Mouse (Mus musculus) MEL (cell line): Measurements from ENCODE around the gene Zfp318. TPM values are rescaled to one million over a fixed set of nuclear protein-coding genes. Genes with fewer than 3 reads are reported as not detected.

Experiments
- DNase-seq: peaks from one replicate; pipeline ENCODE4 v3.0.0; 2011; ENCODE audit warnings: low read depth, low spot score
- H3K27ac ChIP-seq: 2 replicates; pipeline ENCODE4 v1.5.1; 2012; ENCODE audit warnings: low read depth, mild to moderate bottlenecking, control low read depth, low read length, moderate library complexity; ENCODE audit not compliant: control insufficient read depth
- H3K27me3 ChIP-seq, 2 experiments: fragments of 150-350 bp in 1 of 2; sonication (generic) in 1 of 2; 2 replicates each; pipeline ENCODE4 v1.6.1; 2012; ENCODE audit warnings: low read length in 2 of 2, mild to moderate bottlenecking in 2 of 2, improper control_type of control experiment in 1 of 2, moderate library complexity in 1 of 2; ENCODE audit not compliant: insufficient read depth in 2 of 2, control insufficient read depth in 1 of 2
- H3K36me3 ChIP-seq, 2 experiments: 2 replicates each; pipeline ENCODE4 v1.6.1; 2012 to 2014; ENCODE audit warnings: low read length in 2 of 2, improper control_type of control experiment in 1 of 2, inconsistent platforms in 1 of 2, mild to moderate bottlenecking in 1 of 2; ENCODE audit not compliant: insufficient read depth in 2 of 2, control insufficient read depth in 1 of 2
- H3K4me1 ChIP-seq, 2 experiments: fragments of 150-350 bp in 1 of 2; sonication (generic) in 1 of 2; 2 replicates each; pipeline ENCODE4 v1.6.1; 2012; ENCODE audit warnings: low read length in 2 of 2, improper control_type of control experiment in 1 of 2, mild to moderate bottlenecking in 1 of 2; ENCODE audit not compliant: insufficient read depth in 2 of 2, control insufficient read depth in 1 of 2
- H3K4me3 ChIP-seq, 2 experiments: fragments of 150-350 bp in 1 of 2; sonication (generic) in 1 of 2; 2 replicates each; pipeline ENCODE4 v1.5.1; 2012; ENCODE audit warnings: low read depth in 2 of 2, low read length in 2 of 2, mild to moderate bottlenecking in 2 of 2, moderate library complexity in 2 of 2, control low read depth in 1 of 2, improper control_type of control experiment in 1 of 2; ENCODE audit not compliant: control insufficient read depth in 1 of 2, insufficient read depth in 1 of 2
- H3K79me2 ChIP-seq: 2 replicates; pipeline ENCODE4 v1.6.1; 2012; ENCODE audit warnings: mild to moderate bottlenecking, low read length, moderate library complexity; ENCODE audit not compliant: control insufficient read depth, poor library complexity, insufficient read depth
- H3K9ac ChIP-seq: 2 replicates; pipeline ENCODE4 v1.6.1; 2012; ENCODE audit warnings: low read depth, mild to moderate bottlenecking, control low read depth, low read length, moderate library complexity; ENCODE audit not compliant: control insufficient read depth, poor library complexity, severe bottlenecking
- H3K9me3 ChIP-seq: fragments of 150-350 bp; sonication (generic); replicated peaks from 2 replicates; pipeline ENCODE4 v1.6.1; 2012; ENCODE audit warnings: mild to moderate bottlenecking, low read length, improper control_type of control experiment, moderate library complexity; ENCODE audit not compliant: insufficient read depth
- E2F4 ChIP-seq: IDR thresholded peaks from 2 replicates; pipeline ENCODE4 v1.6.1; 2011; ENCODE audit warnings: low read depth, low read length, improper control_type of control experiment, borderline replicate concordance
- EP300 ChIP-seq, 2 experiments: IDR thresholded peaks; 2 replicates each; pipeline ENCODE4 v1.6.1; 2011; ENCODE audit warnings: improper control_type of control experiment in 2 of 2, low read length in 2 of 2, low read depth in 1 of 2, mild to moderate bottlenecking in 1 of 2
- GATA1 ChIP-seq: IDR thresholded peaks from 2 replicates; pipeline ENCODE4 v1.6.1; 2011; ENCODE audit warnings: low read depth, low read length, improper control_type of control experiment
- JUND ChIP-seq: IDR thresholded peaks from 2 replicates; pipeline ENCODE4 v1.6.1; 2011; ENCODE audit warnings: low read depth, mild to moderate bottlenecking, improper control_type of control experiment, low read length
- KAT2A ChIP-seq: conservative IDR thresholded peaks from 2 replicates; pipeline ENCODE4 v1.6.1; 2012; ENCODE audit warnings: low read depth, low read length, improper control_type of control experiment, inconsistent platforms
- MAFK ChIP-seq: IDR thresholded peaks from 2 replicates; pipeline ENCODE4 v1.6.1; 2011; ENCODE audit warnings: low read depth, mild to moderate bottlenecking, low read length, improper control_type of control experiment, borderline replicate concordance
- MEF2A ChIP-seq: IDR thresholded peaks from 2 replicates; pipeline ENCODE4 v1.6.1; 2014; ENCODE audit warnings: low read depth, mild to moderate bottlenecking, inconsistent platforms, low read length, improper control_type of control experiment; ENCODE audit not compliant: poor library complexity, insufficient replicate concordance, severe bottlenecking; ENCODE audit errors: extremely low read depth
- MYB ChIP-seq: IDR thresholded peaks from 2 replicates; pipeline ENCODE4 v1.6.1; 2011; ENCODE audit warnings: mild to moderate bottlenecking, low read depth, low read length, improper control_type of control experiment
- MYC ChIP-seq: IDR thresholded peaks from 2 replicates; pipeline ENCODE4 v1.6.1; 2011; ENCODE audit warnings: low read depth, mild to moderate bottlenecking, low read length, improper control_type of control experiment, moderate library complexity
- NELFE ChIP-seq: IDR thresholded peaks from 2 replicates; pipeline ENCODE4 v1.6.1; 2011; ENCODE audit warnings: low read depth, low read length, improper control_type of control experiment
- POLR2A ChIP-seq, 2 experiments: IDR thresholded peaks; 2 replicates each; pipeline ENCODE4 v1.6.1; 2011 to 2012; ENCODE audit warnings: low read length in 2 of 2, mild to moderate bottlenecking in 2 of 2, control low read depth in 1 of 2, improper control_type of control experiment in 1 of 2, low read depth in 1 of 2, moderate library complexity in 1 of 2; ENCODE audit not compliant: control insufficient read depth in 1 of 2, insufficient read depth in 1 of 2, poor library complexity in 1 of 2
- RCOR1 ChIP-seq: IDR thresholded peaks from 2 replicates; pipeline ENCODE4 v1.6.1; 2012; ENCODE audit warnings: low read depth, mild to moderate bottlenecking, inconsistent platforms, low read length, improper control_type of control experiment
- TAL1 ChIP-seq: IDR thresholded peaks from 2 replicates; pipeline ENCODE4 v1.6.1; 2012; ENCODE audit warnings: mild to moderate bottlenecking, inconsistent platforms, low read length, moderate library complexity, mixed read lengths
- UBTF ChIP-seq: IDR thresholded peaks from 2 replicates; pipeline ENCODE4 v1.6.1; 2012; ENCODE audit warnings: low read depth, mild to moderate bottlenecking, inconsistent platforms, low read length, improper control_type of control experiment, moderate library complexity, borderline replicate concordance; ENCODE audit not compliant: insufficient read depth
- USF1 ChIP-seq: IDR thresholded peaks from 2 replicates; pipeline ENCODE4 v1.6.1; 2014; ENCODE audit warnings: low read depth, mild to moderate bottlenecking, inconsistent platforms, low read length, improper control_type of control experiment, moderate library complexity
- ZC3H11A ChIP-seq: IDR thresholded peaks from 2 replicates; pipeline ENCODE4 v1.6.1; 2012; ENCODE audit warnings: low read depth, mild to moderate bottlenecking, inconsistent platforms, low read length, improper control_type of control experiment
- polyA plus RNA-seq, 2 experiments: library from polyadenylated mRNA; stranded (reverse) in 1 of 2; unstranded in 1 of 2; fragments of >175 nt in 1 of 2; fragments of >200 nt in 1 of 2; gene quantifications; 2 replicates each; pipeline versions ENCODE4 v1.2.1 to v1.2.4; 2012; ENCODE audit warnings: low replicate concordance in 2 of 2, low read depth in 1 of 2; ENCODE audit not compliant: insufficient read length in 2 of 2, insufficient read depth in 1 of 2, missing spikeins in 1 of 2
- total RNA-seq: library from RNA; depleted of rRNA; stranded (reverse); fragments of 300-350 nt; gene quantifications from 2 replicates; pipeline ENCODE4 v1.2.3, GENCODE M21; 2012

Zfp318 gene
- total and polyA plus RNA-seq, 3 experiments: 8.1 to 36.8 (median 21.3) TPM

GRCm38 (mm10) chr17:46444839-46445579 lies 61.5 kb downstream of the Zfp318 start:
- no peak overlapping the region for H3K9ac ChIP-seq
- H3K27me3 ChIP-seq: peaks cover 0 to 3% of the 10 kb centered on the region in 2 experiments; a peak in 1 of 4 replicates
- H3K4me3 ChIP-seq: no peak overlapping the region
- no peaks in the 10 kb centered on the region for H3K36me3 ChIP-seq
- TF ChIP-seq TAL1 (no peak), USF1 (no peak), POLR2A (IDR thresholded peaks at IDR 0.05; ENCODE audit: control insufficient read depth in 1 of 2, insufficient read depth in 1 of 2, low read depth in 1 of 2, low read length in 2 of 2, poor library complexity in 1 of 2) (no peak), GATA1 (no peak), MYC (no peak), ZC3H11A (no peak), NELFE (no peak), RCOR1 (no peak), EP300 (IDR thresholded peaks at IDR 0.05; ENCODE audit: low read depth in 1 of 2, low read length in 2 of 2) (no peak)
- no peaks in the 10 kb centered on the region for H3K79me2 ChIP-seq
- DNase-seq: no peak
- no peaks in the 10 kb centered on the region for H3K4me1 ChIP-seq
- H3K9me3 ChIP-seq: no peaks in the 10 kb centered on the region
- H3K27ac ChIP-seq: no peak overlapping the region

DNA sequence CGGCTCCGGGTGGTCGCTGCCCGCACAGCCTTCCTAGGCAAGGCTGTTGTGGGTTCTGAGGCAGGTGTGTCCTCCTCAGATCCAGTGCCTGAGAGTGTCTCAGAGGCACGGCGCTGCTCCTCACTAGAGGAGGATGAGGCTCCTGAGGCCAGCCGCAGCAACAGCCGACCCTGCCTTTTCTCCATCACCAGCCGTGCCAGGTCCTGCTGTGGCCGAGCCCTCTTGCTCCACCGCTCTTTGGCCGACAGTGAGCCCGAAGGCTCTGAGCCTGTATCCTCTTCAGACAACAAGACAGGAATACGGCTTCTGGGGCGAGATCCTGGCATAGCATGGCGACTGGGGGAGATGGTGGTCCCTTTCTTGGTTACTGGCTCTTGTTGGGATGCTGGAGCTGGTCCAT lies 62.7 kb downstream of the Zfp318 start:
- no peak overlapping the region for H3K4me3 ChIP-seq
- H3K27me3 ChIP-seq: peaks cover 0 to 3% of the 10 kb centered on the region in 2 experiments; a peak in 1 of 4 replicates
- no peak for DNase-seq
- H3K9me3 ChIP-seq: no peaks in the 10 kb centered on the region
- TF ChIP-seq JUND: no peak
- H3K4me1 ChIP-seq: no peaks in the 10 kb centered on the region
- no peak overlapping the region for H3K27ac ChIP-seq
- H3K36me3 ChIP-seq: no peaks in the 10 kb centered on the region
- no peak overlapping the region for H3K9ac ChIP-seq
- H3K79me2 ChIP-seq: no peaks in the 10 kb centered on the region

DNA sequence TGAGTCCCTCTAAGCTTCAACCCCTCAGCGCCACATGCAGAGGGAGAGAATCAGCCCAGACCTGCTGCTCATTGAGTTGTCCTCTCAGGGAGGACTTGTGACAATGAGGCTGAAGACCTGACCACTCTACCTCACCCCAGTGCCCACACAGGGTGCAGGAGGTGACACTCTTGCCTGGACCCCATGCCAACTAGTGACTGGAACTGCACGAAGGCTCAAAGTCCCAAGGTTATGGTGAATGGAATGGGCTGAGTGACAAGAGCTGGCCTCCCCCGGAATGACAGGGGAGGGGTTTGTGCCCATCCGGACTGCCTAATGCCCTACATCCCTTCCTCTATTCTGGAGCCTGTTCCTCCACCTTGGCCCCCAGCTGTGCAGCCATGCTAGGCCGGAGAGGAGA lies 69.2 kb downstream of the Zfp318 start:
- Histone ChIP-seq H3K9ac (no peak overlapping the region), H3K27ac (no peak overlapping the region), H3K9me3 (no peaks in the 10 kb centered on the region), H3K4me3 (no peak overlapping the region), H3K36me3 (no peaks in the 10 kb centered on the region), H3K27me3 (peaks cover 0 to 3% of the 10 kb centered on the region in 2 experiments; a peak in 1 of 4 replicates), H3K79me2 (no peaks in the 10 kb centered on the region)
- DNase-seq: no peak
- TF ChIP-seq E2F4: no peak
- no peak for TF ChIP-seq UBTF
- no peak for TF ChIP-seq MEF2A
- TF ChIP-seq ZC3H11A: no peak
- TF ChIP-seq EP300 (IDR thresholded peaks at IDR 0.05; ENCODE audit: low read depth in 1 of 2, low read length in 2 of 2): no peak
- TF ChIP-seq KAT2A: no peak
- TF ChIP-seq MYB: no peak
- no peak for TF ChIP-seq MAFK
- TF ChIP-seq, all 39 proteins: peak for 0
- H3K4me1 ChIP-seq: no peaks in the 10 kb centered on the region
